Mouse (Mus musculus) thymus, postnatal 25 days (tissue): ENCODE data around the gene Lexm.

Experiments used
- DNase-seq: peaks from one replicate; pipeline ENCODE4 v3.0.0; 2022

The Lexm gene

GRCm38 (mm10) chr4:106581176-106581864, 35.7 kb downstream of the Lexm start:
- DNase-seq = no peak

GRCm38 (mm10) chr4:106577511-106577910, 39.5 kb downstream of the Lexm start:
- no peak for DNase-seq

DNA sequence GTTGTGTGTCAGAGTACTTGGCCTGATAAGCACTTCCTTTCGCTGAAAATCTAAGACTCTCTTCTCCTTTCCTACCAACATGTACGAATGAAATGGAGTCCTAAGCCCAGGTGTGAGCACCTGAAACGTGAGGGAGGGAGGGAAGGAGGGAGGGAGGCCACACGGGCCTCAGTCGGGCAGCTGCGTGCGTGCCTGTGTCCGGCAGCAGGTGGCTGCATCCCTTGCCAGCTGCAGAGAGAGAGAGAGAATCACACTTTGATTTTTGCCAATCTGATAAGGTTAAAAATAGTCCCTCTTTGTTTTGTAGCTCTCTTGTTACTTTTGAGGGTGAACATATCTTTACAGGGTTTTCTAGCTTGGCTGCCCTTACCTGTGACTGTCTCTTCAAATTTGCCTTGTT, 42.0 kb downstream of the Lexm start:
- DNase-seq = no peak

DNA sequence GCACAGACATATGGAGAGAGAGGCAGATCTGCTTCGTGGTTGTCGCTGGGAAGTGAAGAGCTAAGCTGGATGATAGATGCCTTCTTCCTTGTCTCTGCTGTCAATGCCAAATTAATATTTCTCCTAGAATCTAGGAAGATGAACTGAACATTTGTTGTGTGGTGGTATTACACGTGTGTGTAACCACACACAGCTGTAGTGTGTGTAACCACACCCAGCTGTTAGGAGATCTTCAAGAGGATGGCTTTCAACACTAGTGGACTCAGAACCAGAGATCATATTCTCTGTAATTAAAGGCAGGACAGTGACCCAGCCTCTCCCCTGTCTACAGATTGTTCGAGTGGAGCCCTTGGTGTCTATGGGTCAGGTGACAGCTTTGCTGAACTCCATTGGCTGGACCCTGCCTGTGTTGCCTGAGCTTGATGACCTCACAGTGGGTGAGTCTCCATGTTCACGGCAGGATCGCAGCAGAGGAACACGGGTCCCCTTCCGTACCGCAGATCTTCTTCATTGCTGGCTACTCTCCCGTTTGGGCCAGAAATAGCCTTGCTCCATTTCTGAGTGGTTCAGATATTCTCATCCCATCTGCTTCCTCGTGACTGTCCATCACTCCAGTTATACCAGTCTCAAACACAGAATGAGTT, 45.8 kb downstream of the Lexm start:
- no peak for DNase-seq

DNA sequence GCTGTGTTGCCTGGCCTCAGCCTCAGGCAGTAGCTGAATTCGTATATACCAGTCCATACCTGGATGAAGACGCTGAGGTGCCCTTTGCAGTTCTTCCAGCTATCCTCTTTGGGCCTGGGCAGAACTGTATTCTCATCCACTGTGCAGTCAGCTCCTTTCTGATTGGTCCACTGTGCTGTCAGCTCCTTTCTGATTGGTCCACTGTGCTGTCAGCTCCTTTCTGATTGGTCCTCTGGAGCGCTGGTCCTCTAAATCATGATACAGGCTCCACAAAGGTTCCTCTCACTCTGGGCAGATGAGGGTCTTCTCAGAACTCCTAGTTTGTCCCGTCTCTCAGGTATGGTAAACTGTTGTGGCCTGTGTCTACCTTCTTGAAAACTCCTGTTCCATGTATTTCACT, 47.4 kb downstream of the Lexm start:
- DNase-seq = no peak

GRCm38 (mm10) chr4:106564161-106564560, 52.9 kb downstream of the Lexm start:
- no peak for DNase-seq

DNA sequence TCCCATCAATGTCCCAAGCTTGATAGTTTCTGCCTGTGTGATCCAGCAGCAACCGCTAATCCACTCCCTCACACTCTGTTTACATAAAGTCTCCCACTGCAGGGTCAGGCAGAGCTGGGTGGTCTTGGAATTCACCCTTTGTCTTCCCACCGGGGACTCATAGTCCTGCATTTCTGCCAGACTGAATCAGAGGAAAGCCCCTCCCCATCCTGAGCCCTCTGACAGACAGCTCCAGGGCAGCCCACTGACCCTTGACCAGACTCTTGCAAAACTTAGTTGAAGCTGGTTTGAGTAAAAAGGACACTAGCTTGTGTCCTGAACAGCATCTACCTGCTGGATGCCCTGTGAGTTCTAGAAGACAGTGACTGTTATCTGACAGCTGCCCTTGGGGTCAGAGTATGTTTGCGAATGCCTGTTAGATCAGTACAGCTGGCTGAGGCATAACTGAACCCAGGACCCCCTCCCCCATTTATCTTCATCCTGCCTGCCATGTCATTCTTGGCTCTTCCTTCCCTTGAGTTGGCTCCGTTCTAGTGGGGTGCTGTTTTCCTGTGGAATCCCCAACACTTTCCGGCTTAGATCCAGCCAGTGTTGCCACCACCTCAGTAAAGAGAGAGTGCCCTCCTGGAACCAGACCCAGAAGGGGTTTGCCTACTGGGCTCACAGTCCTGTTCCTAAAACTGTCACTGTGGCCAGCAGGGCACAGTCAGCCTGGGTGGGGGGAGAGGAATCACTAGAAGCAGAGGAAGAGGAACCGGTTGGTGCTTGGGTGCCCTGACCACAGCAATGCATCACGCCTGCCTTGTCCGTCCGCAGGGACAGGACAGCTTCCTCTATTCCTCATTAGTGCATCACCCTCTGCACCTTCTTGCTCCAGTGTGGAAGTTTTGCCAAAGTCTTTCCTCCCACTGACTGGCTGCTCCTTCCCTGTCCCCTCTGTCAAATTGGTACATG, 53.9 kb downstream of the Lexm start:
- no peak for DNase-seq

- peak; percentile 23 for DNase-seq
These were observed 55.0 kb downstream of the Lexm start for GRCm38 (mm10) chr4:106562006-106562405.

DNA sequence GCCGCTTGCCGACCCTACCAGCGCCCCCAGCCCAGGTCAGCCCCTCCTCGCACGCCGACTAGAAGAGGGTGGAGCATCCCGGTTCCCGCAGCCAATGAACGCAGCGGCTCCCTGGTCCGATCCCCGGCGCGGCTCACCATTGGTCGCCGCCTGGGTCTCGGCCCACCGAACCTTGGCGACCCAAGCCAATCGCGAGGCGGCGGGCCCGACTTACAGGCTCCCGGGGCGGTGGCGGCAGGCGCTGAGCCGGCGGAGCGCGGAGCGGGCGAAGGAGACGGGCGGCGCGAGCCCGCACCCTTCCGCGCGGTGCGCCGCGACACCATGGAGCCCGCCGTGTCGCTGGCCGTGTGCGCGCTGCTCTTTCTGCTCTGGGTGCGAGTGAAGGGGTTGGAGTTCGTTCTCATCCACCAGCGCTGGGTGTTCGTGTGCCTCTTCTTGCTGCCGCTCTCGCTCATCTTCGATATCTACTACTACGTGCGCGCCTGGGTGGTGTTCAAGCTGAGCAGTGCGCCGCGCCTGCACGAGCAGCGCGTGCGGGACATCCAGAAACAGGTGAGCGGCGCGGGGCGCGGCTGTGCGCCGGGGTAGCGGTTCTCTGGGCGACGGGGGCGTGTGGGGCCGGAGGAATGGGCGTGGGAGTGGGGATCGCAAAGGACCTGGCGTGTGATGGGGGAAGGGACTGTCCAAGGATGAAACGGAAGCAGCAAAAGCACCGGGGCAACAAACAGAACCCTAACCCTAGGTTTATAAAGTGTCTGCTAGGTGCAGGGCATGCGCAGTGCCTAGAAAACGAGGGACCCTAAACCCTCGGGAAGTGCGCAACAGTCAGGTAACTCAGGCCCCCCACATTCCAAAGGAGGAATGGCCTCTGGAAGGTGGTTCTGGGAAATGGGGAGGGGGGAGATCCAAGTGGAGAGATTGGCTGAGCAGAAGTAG, 55.9 kb downstream of the Lexm start, which contains the start of gene Dhcr24:
Dhcr24 (plus strand) TSS at position 193 of the 936 bp plus-strand sequence.
- peak; percentile 93 for DNase-seq

DNA sequence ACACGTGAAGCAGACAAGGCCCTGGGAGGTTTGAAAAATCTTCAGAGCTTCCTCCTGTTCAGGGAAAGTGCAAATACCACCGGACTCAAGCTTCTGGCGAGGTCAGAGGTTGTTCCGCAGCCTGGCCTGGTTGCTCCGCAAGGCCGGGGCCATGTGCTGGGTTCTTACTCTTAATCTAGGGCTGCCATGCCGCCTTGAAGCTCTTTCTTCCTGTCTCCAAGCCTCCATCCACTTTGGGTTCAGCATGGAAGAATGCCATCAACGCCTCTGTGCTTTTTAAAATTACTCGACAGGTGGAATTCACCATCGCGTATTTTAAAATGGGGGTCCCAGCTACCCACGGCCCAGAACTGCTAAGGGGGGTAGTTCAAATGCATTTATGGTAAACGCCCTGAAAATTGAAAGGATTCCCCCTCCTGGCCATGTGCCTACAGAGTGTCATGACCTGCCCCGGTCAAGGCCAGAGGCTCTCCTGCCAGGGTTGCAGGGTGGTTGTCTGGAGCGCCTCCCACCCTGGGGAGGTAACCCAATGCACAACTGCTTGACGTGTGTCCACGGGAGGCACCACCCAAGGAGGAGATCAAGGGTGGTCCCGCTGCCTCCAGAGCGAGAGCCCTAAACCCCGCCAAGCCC, 56.7 kb downstream of the Lexm start:
- DNase-seq = no peak

GRCm38 (mm10) chr4:106559343-106560212, 57.5 kb downstream of the Lexm start:
- DNase-seq = no peak

DNA sequence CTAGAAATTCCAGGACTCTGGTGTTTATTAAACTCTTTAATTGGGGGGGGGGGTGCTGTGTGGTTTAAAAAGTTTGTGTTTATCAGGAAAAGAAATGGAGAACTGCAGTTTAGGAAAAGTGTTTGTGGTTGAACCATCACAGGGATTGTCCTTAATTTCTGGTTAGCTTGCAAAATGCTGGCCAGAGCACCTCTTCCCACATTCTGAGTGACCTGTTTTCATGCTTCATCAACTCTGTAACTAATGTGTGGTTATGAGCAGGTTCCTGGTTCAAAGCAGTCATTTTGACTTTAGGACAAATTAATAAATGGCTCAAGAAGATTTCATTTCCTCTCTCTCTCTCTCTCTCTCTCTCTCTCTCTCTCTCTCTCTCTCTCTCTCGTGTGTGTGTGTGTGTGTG, 59.1 kb downstream of the Lexm start:
- no peak for DNase-seq

GRCm38 (mm10) chr4:106557262-106557661, 59.8 kb downstream of the Lexm start:
- no peak for DNase-seq

GRCm38 (mm10) chr4:106550516-106551166, 66.4 kb downstream of the Lexm start:
- no peak for DNase-seq

DNA sequence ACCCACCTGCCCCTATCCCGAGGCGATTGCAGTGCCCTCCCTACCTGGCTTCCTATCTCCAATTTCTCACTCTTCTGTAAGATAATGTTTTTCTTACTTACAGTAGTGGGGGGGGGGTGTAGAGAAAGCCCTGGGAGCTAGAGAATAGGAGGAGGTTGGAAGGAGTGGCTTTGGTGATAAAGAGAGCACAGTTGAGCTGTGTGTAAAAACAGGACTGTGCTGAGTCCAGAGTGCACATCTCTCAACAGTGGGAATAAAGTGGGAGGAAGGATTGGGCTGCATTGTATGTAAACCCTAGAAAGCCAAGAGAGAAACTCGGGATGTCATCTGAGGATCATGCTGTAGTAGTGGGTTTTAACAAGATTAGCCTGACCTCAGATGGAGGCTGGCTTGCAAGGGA, 68.9 kb downstream of the Lexm start:
- no peak for DNase-seq

DNA sequence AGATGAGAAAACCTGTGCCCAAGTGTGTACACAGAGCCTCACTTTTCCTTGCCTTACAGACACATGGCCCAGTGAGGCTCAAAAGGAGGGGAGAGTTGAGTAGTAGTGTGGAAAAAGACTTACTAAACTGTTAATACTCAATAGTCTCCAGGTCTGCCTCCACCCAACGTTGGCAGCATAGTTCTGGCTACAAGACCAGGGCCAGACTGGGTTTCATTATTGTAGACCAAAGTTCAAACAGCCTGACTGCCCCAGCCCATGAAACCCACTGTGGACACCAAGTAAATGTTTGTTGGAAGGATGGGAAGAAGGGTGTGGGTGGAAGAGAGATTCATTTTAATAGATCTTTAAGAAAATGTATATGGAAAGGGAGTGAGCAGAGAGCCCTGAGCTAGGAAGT, 70.1 kb downstream of the Lexm start:
- no peak for DNase-seq

DNA sequence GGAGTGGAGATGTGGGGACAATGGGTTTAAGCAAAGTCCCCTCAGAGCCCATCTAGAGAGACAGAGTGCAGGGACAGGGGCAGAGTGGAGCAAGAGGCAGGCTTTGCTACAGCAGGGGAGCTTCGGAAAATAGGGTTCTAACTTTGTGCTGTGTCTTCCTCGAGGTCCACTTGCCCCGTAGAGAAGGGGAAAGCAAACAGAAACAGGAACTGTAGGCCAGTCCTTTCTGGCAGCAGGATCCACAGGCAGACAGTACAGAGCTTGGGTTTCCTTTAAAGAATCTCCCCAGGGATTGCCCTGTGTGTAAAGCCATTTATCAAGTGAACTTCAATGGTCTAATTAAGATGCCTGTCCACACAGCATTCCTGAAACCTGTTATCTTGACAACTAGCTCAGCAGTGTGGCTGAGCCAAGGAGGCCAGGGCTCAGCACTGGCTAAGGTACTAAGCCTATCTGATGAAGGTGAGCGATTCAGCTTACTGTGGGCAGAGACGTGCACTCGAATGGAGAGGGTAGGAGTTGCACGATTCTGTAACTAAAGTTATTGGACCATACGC, 71.1 kb downstream of the Lexm start:
- no peak for DNase-seq

GRCm38 (mm10) chr4:106542211-106542610, 74.8 kb downstream of the Lexm start:
- no peak for DNase-seq

GRCm38 (mm10) chr4:106541491-106541890, 75.5 kb downstream of the Lexm start:
- no peak for DNase-seq
